Mouse (Mus musculus) cerebellum, adult (tissue): ENCODE data around the gene Rnf222.
"Not testable (repeated sequence)": the region's sequence is repeated elsewhere in the genome, so short reads cannot be mapped to it uniquely, and the experiment has no call there.

Experiments used
- ATAC-seq: cut with Nextera tagmentation; 2 replicates; pipeline ENCODE4 v1.9.2; 2017; ENCODE audit warnings: mild to moderate bottlenecking, moderate library complexity, mixed read lengths; ENCODE audit not compliant: insufficient number of reproducible peaks, low FRiP score, low TSS enrichment

Gene Rnf222

DNA sequence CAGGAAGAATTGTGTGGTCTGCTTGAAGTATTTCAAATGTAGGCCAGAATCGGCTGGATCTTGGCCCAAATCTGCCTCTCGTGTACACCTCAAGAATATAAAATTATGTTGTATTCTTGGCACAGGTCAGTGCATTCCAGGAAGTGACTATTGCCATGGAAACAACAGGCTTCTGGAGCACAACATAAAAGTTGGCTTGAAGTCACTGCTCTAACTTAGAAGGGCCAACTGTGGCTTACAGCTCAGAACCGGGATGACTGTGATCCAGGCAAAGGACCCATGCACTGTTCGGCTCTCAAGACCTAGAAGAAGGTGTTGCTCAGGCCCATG lies 18.1 kb downstream of the Rnf222 start:
- no peak for ATAC-seq

DNA sequence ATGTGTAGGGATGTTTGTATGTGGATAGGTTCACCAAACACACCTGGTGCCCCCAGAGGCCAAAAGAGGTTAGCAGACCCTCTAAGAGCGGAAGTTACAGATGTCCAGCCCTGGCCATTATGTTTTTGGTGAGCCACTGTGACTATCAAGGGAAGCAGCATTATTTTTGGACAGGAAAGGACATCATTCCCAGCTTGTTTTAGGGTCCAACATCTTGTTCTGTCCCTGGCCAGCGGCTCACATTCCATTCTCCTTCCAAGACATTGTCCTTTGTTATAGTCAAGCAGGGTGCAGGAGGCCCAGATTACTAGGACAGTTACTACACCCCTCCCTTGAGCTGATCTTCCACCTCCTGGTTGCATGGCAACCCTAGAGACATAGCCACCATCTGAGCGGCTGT lies 18.9 kb downstream of the Rnf222 start:
- no peak for ATAC-seq

- ATAC-seq: no peak
Measured at GRCm38 (mm10) chr11:68908846-68909503, 20.6 kb downstream of the Rnf222 start.

- ATAC-seq: no peak
Measured at GRCm38 (mm10) chr11:68911531-68912177, 23.3 kb downstream of the Rnf222 start.

GRCm38 (mm10) chr11:68914566-68914965 lies 26.2 kb downstream of the Rnf222 start:
- no peak for ATAC-seq

DNA sequence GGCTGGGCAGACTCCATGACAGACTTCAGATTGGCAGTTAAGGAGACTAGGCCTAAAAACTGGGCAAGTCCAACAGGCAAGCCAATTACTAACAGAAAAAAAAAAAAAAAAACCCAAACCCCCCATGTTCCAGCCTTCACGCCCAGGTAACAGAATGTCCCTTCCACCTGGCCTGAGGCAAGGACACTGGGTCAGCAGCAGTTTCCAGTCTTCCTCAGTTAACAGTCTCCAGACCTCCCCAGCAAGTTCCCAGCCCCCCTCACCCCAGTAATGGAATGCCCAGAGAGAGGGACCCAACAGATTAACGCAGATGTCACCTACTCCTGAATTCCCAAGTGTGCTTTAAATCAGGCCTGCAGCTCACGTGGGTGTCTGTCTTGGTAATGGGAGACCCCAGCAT lies 34.8 kb downstream of the Rnf222 start:
- ATAC-seq: no peak

GRCm38 (mm10) chr11:68924749-68925148 lies 36.4 kb downstream of the Rnf222 start:
- no peak for ATAC-seq

GRCm38 (mm10) chr11:68926981-68927380 lies 38.6 kb downstream of the Rnf222 start, which contains the start of gene Odf4:
TSS of gene Odf4 (minus strand) at chr11:68927081.
- ATAC-seq: no peak

GRCm38 (mm10) chr11:68929947-68930346 lies 41.6 kb downstream of the Rnf222 start:
- no peak for ATAC-seq

DNA sequence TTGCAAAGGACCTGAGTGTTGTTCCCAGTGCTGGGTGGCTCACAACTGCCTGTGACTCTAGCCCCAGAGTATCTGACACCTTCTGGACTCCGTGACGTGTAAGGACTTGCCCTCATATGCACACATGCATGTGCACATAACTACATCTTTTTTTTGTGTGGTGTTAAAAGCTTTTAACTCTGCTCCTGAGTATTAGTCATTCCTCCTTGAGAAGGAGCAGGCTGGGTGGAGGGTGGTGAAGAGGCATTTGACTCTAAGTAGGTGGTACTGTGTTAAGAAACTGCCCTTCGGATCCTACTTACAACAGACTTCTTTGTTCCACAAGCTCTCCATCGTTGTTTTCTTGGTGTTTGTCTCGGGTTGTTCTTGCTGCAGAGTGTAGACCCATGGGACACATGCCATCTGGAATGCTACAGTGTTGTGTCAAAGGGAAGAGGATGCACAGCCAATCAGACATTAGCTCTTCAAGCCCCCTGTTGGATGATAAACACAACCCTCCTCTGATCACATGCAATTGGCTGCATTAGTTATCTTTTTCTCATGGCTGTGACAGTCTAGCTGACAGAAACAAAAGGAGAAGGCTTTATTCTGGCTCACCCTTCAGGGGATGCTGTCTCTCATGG lies 45.6 kb downstream of the Rnf222 start:
- ATAC-seq: no peak

DNA sequence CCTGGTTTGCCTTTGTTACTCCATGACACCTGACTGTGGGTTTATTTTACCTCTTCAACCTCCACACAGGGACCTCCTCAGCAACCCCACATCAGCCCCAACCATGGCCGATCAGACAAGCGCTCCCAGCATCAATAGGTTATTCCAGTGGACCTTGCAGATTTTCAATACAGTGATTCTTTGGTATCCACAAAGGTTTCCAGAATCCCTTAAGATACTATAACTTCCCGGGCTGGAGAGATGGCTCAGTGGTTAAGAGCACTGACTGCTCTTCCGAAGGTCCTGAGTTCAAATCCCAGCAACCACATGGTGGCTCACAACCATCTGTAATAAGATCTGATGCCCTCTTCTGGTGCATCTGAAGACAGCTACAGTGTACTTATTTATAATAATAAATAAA lies 48.6 kb downstream of the Rnf222 start:
- ATAC-seq: not testable (repeated sequence)

DNA sequence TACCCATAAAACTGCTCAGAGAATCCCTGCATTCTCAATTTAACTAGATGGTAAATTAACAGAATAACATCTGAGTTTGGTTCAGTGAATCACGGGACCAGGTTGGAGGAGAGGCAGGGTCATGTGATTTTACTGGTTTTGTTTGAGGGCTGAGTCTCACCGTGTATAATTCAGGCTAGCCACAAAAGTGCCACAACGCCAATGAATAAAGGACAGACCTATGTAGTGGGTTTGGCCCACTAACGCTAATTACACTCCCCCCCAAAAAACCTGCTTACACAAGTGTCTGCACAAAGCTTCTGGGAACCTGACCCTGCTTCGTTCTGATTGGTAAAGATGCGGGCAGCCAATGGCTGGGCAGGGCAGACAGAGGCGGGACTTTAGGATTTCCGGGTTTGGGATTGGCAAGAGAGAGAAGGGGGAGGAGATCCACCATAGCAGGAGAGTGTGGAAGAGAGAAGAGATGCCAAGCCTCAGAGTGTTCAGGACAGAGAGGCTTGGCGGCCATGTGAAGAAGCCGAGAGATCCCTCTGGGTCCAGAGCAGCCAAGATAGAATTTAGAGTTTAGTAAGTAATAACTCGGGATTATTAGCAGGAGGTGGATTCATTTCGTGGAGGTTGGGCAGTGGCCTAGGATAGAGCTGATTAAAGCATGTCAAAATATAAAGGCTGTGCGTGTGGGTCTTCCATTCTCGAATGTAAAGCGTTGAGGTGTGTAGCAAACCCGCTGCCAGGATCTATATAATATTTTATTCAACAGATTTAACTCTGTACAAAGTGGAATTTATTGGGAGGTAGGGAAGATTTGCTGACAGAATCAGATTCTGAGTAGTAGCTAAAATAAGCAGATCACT lies 51.3 kb downstream of the Rnf222 start:
- peak; percentile 95 for ATAC-seq

- ATAC-seq: no peak
Measured at GRCm38 (mm10) chr11:68940516-68940915, 52.2 kb downstream of the Rnf222 start.

DNA sequence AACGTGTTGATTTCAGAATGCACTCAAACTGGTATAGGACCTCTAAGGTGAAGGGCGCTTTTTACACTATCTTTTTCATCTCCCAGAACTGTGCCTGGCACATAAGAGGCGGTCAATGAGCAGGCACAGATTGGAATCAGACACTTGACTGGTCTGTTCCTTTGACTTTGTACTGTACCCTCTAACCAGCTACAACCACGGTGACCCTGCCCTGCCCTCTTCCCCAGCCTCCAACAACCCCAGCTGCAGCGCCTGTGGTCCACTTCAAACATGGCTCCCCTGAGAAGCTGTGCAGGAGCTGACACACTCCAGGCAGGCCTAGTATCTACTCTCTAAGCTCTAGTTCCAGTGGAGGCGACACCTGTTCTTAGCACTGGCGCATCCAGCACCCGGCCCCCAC lies 54.4 kb downstream of the Rnf222 start:
- ATAC-seq: no peak

DNA sequence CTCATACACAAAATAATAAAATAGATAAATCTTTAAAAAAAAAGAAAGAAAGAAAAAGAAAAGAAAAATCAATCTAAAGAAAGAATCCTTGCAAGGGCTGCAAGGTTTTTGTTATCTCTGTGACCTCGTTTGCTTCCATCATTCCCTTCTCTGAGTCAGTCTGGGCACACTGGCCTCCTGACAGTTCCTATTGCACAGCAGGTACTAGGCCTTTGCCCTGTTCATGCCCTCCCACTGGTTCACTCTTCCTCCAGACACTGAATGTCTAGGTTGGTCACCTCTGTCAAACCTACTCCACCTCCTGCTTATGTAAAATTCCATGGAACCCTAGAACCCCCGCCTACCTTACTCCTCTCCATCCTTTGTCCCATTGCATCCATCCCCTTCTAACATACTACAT lies 56.9 kb downstream of the Rnf222 start:
- no peak for ATAC-seq
